Mouse (Mus musculus): ENCODE data around the gene Cela3b.
A peak's percentile ranks its signal among the peaks of the same experiment; 100 is the strongest.

Gene Cela3b

GRCm38 (mm10) chr4:137430502-137430901 lies at the start of gene Cela3b:
Gene Cela3b, minus strand, starts transcription at chr4:137430540.
- DNase-seq (ENCODE audit: low spot score in 2 of 2) = no peak

GRCm38 (mm10) chr4:137479757-137480156 lies 49.4 kb upstream of the Cela3b start:
- DNase-seq (ENCODE audit: low spot score in 2 of 2) = no peak

- no peak for DNase-seq (ENCODE audit: low spot score in 2 of 2)
Measured at GRCm38 (mm10) chr4:137478306-137478705, 48.0 kb upstream of the Cela3b start.

- no peak for DNase-seq (ENCODE audit: low spot score in 2 of 2)
Measured at GRCm38 (mm10) chr4:137477611-137478010, 47.3 kb upstream of the Cela3b start.

GRCm38 (mm10) chr4:137476761-137477237 lies 46.5 kb upstream of the Cela3b start:
- no peak for DNase-seq (ENCODE audit: low spot score in 2 of 2)

GRCm38 (mm10) chr4:137476065-137476760 lies 45.9 kb upstream of the Cela3b start:
- DNase-seq (ENCODE audit: low spot score in 2 of 2) = no peak

- DNase-seq (ENCODE audit: low spot score in 2 of 2) = no peak
Measured at GRCm38 (mm10) chr4:137475271-137476050, 45.1 kb upstream of the Cela3b start.

GRCm38 (mm10) chr4:137474694-137475093 lies 44.4 kb upstream of the Cela3b start:
- no peak for DNase-seq (ENCODE audit: low spot score in 2 of 2)

- no peak for DNase-seq (ENCODE audit: low spot score in 2 of 2)
Measured at GRCm38 (mm10) chr4:137473701-137474388, 43.5 kb upstream of the Cela3b start.

- no peak for DNase-seq (ENCODE audit: low spot score in 2 of 2)
Measured at GRCm38 (mm10) chr4:137473240-137473639, 42.9 kb upstream of the Cela3b start.

- no peak for DNase-seq (ENCODE audit: low spot score in 2 of 2)
Measured at GRCm38 (mm10) chr4:137471326-137471725, 41.0 kb upstream of the Cela3b start.

- no peak for DNase-seq (ENCODE audit: low spot score in 2 of 2)
Measured at GRCm38 (mm10) chr4:137470701-137471317, 40.5 kb upstream of the Cela3b start.

- no peak for DNase-seq (ENCODE audit: low spot score in 2 of 2)
Measured at GRCm38 (mm10) chr4:137469845-137470692, 39.7 kb upstream of the Cela3b start.

- no peak for DNase-seq (ENCODE audit: low spot score in 2 of 2)
Measured at GRCm38 (mm10) chr4:137469081-137469844, 38.9 kb upstream of the Cela3b start.

- peak; percentile 86 to 89 for DNase-seq (ENCODE audit: low spot score in 2 of 2)
Measured at GRCm38 (mm10) chr4:137468260-137469080, 38.1 kb upstream of the Cela3b start, which contains the start of gene Hspg2. Gene Hspg2, plus strand, starts transcription at chr4:137468769.

GRCm38 (mm10) chr4:137467525-137467924 lies 37.2 kb upstream of the Cela3b start:
- no peak for DNase-seq (ENCODE audit: low spot score in 2 of 2)

GRCm38 (mm10) chr4:137466991-137467390 lies 36.7 kb upstream of the Cela3b start:
- DNase-seq (ENCODE audit: low spot score in 2 of 2) = no peak

GRCm38 (mm10) chr4:137465125-137465787 lies 34.9 kb upstream of the Cela3b start:
- no peak for DNase-seq (ENCODE audit: low spot score in 2 of 2)
